21 mouse cellular contexts compared by ENCODE assay signal in genomic region chr12:39697182-39697581, GRCm38 (mm10).
"Had no signal": no experiment of that assay in that cellular context is flagged by ENCODE, and none has a peak within 500 bp of the region (broad histone marks: within the 10 kb centered on the region; RNA-seq: fewer than 3 reads in every experiment).

No protein-coding gene starts in this region.

- H3K9me3 ChIP-seq: megakaryocyte, embryonic 14.5 days; midbrain, embryonic 10.5 days; midbrain, embryonic 12.5 days; neural tube, embryonic 13.5 days; neural tube, embryonic 15.5 days had no signal

- H3K4me3 ChIP-seq: megakaryocyte, embryonic 14.5 days; midbrain, embryonic 10.5 days; midbrain, embryonic 12.5 days; myocyte; neural tube, embryonic 13.5 days; neural tube, embryonic 15.5 days had no signal

- H3K4me1 ChIP-seq: megakaryocyte, embryonic 14.5 days; midbrain, embryonic 10.5 days; midbrain, embryonic 12.5 days; neural tube, embryonic 15.5 days had no signal

- H3K36me3 ChIP-seq: midbrain, embryonic 10.5 days; midbrain, embryonic 12.5 days; neural tube, embryonic 13.5 days; neural tube, embryonic 15.5 days had no signal

- H3K27ac ChIP-seq: macrophage; midbrain, embryonic 10.5 days; midbrain, embryonic 12.5 days; neural tube, embryonic 13.5 days; neural tube, embryonic 15.5 days had no signal

- H3K4me2 ChIP-seq: lung, embryonic 14.5 days; midbrain, embryonic 12.5 days; neural tube, embryonic 13.5 days; neural tube, embryonic 15.5 days had no signal

- H3K9ac ChIP-seq: lung, embryonic 14.5 days; midbrain, embryonic 12.5 days; neural tube, embryonic 13.5 days; neural tube, embryonic 15.5 days had no signal

- DNase-seq: lung, adult 18-20 months; lung, embryonic 14.5 days; lung, postnatal 14 days; lung, postnatal 36 days; midbrain, embryonic 14.5 days; retina, postnatal 1 day; right cerebral cortex, adult 18-20 months; right cerebral cortex, postnatal 25 days; right cerebral cortex, postnatal 4 days; spleen, adult 18-20 months; thymus, adult 18-20 months; thymus, postnatal 14 days; thymus, postnatal 36 days had no signal

- ATAC-seq: midbrain, embryonic 16.5 days had no signal

- H3K27me3 ChIP-seq: megakaryocyte, embryonic 14.5 days; midbrain, embryonic 12.5 days; neural tube, embryonic 13.5 days; neural tube, embryonic 15.5 days had no signal
